Mouse (Mus musculus): ENCODE data around the gene Chd4.
A peak's percentile ranks its signal among the peaks of the same experiment; 100 is the strongest.

The Chd4 gene

DNA sequence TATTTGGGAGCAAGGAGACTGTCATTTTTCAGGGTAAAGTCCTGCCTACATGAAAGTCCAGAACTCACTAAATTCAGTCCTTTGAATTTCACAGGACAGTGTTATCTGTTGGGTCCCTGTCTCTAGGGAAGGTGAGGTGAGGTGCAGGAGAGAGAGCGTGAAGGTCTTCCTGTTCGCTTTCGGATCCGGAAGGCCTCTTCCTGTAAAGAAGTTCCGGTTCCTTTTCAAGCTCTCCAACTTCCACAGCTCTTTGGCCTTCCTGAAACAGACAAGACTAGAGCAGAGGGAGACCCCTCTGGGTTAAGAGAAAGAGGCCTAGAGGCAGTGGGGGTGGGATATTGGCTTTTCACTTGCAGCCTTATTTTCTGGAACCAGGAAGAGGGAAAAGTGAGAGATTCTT, 3.4 kb upstream of the Chd4 start:
- DNase-seq, result no peak

DNA sequence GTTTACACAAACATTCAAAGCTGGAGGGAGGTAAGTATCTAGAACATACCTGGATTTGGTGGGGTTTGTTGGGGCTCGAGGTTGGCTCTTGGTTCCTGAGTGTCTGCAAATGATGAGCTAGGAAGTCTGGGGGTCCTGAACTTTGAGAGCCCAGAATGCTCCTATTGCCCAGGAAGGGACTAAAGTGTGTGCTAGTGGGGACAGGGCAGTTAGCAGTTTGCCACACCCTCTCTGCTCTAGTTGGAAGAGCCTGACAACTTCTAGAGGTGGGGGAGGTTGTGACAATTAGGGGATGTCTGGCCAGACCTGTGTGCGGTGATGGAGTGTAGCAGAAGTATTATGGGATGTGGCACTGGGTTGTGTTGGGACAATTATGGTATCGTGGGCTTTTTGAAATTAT, 938 bp upstream of the Chd4 start:
- DNase-seq, result no peak

DNA sequence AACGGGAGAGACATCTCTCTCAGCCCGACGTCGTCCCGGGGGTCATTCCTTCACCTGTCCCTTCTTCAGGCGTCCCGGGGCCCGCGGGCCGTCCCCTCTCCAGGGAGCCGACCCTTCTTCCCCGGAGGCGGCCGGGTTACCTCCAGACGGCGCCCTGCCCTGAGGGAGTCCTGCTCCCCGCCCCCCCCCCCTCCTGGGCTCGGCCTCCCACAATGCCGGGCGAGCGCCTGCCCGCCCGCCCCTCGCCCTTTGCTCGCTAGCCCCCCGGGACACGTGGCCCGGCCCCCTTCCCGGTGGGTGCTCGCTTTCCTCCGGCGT, 457 bp downstream of the Chd4 start:
- DNase-seq, result no peak

DNA sequence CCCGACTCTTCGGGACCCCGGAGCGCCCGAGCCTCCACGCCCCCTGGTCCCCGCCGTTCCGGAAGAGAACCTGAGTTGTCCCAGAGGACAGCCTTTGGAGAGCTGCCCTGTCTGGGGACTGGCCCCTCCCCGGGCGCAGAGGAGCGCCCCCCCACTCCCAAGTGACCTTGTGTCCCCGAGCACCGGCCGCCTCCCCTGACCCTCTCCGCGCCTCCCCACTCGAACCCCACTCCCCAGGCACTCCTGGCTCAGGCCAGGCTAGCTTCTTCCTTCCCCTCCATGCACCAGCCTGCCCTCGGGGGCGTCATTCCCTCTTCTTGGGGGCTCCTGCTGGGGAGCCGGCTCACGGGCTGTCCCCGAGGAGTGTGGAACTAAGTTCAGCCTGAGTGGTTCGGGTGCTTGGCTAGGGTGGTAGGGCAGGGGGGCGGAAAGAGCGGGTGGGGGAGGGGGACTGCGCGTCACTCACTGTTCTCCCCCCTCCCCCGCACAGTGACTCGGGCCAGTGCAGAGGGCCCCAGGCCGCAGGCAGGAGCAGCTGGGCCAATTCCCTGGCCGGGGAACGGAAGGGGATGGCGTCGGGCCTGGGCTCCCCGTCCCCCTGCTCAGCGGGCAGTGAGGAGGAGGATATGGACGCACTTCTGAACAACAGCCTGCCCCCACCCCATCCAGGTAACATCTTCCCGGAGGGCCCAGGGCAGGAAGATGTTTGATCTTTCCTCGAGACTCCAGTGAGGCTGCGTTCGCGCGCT, 990 bp downstream of the Chd4 start:
- DNase-seq, result peak; percentile 75 to 81

DNA sequence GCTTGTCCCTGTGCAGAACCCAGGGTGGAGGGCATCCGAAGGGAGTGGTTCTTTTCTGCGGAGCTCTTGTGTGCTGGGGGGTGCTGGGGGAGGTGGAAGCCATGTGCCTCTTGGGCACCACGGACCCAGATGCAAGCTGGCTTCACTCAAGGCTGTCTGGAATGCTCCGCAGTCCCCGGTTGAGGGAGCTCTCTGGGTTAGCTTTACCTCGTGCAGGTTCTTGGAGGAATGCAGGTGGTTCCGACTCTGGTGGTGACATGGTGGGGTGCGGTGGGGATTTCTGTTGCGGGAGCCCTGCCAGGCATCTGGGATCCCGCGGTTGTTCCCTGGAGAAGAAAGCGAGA, 1.5 kb downstream of the Chd4 start:
- DNase-seq, result peak in 1 of 2 experiments; percentile 62

DNA sequence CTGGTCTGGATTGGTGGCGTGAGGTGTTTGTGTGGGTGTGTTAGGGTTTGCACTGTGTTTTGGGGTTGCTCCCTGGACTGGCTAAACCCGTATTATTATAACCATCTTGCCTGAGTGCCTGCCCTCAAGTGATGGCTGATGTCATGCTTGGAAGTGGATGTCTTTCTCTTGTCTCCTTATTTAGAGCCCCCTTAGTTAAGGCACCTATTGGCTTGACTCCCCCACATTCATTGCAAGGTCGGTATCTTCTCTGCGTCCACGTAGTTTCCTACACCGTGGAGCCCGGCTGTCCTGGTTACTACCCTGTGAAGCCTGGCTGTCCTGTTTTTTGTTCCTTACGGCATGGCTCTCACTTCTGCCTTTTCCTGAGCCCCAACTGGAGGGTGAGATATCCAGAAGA, 2.2 kb downstream of the Chd4 start:
- DNase-seq, result peak in 1 of 2 experiments; percentile 29

DNA sequence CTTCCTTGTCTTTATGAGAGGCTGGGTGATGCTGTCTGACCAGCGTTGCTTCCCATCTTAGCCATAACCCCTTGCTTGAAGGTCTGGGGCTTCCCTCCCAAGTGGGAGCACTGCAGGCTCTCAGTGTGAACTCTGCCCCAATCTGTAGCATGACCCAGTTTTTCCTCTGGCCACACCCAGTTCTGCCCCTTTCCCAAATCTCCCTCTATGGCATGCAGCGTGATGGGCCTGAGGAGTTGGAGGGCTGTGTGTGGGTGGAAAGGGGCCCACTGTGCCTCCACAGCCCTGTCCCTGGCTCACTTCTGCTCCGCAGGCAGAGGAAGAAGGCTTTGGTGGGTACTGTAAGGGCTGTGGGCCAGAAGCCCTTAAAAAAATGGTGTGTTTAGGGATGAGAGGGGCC, 2.7 kb downstream of the Chd4 start:
- peak; percentile 49 to 55 for DNase-seq

DNA sequence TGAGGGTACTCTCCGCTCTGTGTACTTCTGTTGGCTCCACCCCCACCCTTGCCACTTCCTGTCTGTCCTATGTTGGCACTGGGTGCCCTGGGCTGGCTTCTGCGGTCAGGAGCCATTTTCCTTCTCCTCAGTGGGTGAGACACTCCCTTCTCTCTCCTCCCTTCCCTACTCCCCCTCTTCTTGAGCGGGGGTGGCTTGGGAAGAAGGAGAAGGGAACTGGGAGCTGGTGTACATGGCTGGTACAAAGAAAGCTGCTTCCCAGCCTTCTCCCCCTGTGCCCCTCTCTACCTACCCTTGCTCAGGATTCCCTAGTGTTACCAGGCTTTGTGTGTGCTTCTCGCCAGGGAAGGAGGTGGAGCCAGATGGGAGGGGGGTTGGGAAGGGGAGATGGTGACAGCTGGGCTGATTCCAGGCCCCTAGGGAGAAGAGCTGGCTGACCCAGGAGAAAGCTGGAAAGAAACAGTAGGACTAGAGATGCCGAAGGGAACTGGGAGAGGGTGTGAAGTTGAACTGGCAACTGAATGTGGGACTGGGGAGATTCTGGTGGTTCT, 3.7 kb downstream of the Chd4 start:
- DNase-seq, result peak; percentile 52 to 72

DNA sequence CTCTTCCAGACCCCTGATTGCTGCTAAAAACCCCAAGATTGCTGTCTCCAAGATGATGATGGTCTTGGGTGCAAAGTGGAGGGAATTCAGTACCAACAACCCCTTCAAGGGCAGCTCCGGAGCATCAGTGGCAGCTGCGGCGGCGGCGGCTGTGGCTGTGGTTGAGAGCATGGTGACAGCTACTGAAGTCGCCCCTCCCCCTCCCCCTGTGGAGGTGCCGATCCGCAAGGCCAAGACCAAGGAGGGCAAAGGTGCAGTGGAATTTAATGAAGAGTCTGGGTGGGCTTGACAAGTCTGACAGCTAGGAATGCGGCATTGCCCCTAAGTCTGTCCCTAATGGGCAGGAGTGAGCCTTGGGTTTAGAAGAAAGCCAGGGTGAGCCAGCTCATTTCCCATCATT, 5.7 kb downstream of the Chd4 start:
- DNase-seq, result peak in 1 of 2 experiments; percentile 42

DNA sequence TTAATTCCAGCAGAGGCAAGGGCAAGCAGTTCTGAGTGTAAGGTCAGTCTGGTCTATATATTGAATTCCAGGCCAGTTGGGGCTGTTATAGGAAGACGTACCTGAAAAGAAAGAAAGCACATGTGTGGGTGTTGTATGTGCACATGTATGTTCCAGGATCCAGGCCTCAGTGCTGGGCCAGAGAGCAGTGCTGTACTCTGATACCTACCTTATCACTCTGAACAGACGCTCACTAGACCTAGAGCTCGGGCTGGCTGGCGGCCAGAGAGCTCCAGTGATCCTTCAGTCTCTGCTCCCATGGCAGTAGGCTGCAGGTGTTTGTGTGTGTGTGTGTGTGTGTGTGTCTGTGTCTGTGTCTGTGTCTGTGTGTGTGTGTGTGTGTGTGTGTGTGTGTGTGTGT, 8.4 kb downstream of the Chd4 start:
- DNase-seq, result peak in 1 of 2 experiments; percentile 55

DNA sequence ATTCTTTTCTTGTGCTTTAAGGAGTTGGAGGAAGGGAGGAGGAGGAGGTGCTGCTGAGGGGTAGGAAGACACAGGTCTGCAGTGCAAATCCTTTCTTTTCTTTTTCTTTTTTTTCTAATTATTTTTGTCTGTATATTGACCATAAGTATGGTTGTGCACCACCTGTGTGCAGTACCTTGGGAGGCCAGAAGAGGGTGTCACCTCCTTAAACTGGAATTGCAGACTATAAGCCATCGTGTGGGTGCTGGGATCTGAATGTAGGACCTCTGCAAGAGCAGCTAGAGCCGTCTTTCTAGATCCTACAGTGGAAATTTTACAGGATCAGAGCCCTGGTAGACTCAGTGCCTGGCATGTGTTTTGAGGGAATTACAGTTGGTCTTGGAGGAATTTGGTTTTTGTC, 11.9 kb downstream of the Chd4 start:
- no peak for DNase-seq

DNA sequence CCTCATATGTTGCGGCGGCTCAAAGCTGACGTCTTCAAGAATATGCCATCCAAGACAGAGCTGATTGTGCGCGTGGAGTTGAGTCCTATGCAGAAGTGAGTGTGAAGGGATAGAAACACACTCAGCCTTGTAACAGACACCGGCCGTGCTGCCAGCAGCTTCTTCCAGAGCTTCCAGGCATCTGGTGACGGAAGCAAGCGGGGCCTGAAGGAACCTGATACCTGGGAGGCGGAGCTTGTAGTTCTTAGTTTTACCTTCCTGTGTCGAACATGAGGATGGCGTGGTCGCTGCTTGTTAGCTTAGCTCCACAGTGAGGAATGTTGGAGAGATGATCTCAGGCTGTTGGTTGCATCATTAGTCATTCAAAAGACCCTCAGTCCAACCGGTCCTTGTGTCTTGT, 13.6 kb downstream of the Chd4 start:
- DNase-seq, result no peak

DNA sequence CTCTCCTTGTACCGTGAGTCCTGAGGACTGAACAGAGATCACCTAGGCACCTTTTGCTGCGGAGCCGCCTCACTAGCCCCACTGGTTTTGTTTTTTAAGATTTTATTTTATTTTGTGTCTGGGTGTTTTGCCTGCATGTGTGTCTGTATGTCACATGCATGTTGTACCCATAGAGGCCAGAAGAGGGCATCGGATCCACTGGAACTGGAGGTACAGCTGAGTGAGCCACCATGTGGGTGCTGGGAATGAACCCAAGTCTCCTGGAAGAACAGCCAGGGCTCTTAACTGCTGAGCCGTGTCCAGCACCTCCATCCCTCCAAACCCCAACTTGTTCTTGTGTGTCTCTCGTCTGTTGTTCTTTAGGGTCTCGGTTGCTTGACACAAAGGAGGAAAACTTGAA, 15.1 kb downstream of the Chd4 start:
- DNase-seq, result peak; percentile 43 to 73

DNA sequence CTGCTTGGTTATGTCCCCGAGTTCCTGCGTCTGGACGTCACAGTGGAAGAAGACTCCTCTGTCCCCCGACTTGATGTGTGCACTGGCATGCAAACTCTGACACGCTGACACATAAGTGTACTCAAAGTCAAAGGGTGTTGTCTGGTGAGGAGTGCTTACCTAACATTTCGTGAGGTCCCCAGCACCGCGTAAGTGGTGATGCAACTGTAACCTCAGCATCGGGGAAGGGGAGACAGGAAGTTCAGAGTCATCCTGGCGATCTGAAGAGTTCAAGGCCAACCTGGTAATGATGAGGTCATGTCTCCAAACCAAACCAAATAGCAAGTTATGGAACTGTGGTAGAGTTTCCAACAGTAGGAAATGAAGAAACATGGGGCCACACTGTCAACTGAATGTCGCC, 16.8 kb downstream of the Chd4 start:
- DNase-seq, result no peak

DNA sequence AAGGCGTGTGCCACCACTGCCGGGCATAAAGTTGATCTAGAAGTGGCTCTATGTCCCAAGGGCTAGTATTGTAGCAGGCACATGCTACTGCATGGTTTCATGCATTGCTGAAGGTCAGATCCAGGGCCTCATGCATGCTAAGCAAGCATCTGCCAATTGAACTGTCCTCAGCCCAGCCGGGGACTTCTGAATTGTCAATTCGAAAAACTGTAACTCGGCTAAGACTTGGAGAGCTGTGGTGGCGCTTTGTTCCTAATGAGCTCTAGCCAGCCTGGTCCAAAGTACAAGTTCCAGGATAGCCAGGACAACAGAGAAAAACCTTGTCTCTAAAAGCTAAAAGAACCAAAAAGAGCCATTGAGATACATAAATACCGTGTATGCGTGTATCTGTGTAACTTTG, 23.6 kb downstream of the Chd4 start:
- DNase-seq, result no peak

DNA sequence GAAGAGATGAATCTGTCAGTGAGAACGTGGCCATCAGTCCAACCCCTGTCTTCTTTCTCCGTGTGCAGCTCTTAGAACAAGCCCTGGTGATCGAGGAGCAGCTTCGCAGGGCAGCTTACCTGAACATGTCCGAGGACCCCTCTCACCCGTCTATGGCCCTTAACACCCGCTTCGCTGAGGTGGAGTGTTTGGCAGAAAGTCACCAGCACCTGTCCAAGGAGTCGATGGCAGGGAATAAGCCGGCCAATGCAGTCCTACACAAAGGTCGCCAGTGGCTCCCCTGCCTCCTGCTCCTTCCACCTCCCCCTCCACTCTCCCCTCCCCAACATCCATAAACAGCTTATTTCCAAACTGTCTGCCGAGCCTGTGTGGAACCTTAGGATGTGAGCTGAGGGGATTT, 32.9 kb downstream of the Chd4 start:
- no peak for DNase-seq

DNA sequence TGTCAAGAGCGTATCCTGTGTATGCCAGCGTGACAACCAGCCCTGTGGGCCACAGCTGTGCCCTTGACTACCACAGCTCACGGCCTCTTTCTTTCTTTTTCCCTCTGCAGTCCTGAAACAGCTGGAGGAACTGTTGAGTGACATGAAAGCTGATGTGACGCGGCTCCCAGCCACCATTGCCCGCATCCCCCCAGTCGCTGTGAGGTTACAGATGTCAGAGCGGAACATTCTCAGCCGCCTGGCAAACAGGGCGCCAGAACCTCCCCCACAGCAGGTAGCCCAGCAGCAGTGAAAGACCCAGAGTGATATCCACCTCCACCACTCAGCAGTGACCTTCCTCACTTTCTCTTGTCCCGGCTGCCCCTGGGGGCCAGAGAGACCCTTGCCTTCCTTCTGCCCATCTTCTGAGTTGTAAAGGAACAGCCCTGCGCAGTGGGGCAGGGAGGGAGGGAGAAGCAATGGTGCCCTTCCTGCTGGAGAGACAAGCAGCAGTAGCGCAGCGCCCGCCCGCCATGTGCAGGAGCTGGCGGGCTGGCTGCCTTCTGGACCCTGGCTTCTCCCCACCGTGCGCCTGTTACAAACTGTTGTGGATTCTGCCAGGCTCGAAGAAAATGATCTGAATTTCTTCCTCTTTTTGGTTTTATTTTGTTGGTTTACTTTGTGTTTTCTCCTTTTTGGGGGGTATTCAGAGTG, 34.1 kb downstream of the Chd4 start:
- no peak for DNase-seq

DNA sequence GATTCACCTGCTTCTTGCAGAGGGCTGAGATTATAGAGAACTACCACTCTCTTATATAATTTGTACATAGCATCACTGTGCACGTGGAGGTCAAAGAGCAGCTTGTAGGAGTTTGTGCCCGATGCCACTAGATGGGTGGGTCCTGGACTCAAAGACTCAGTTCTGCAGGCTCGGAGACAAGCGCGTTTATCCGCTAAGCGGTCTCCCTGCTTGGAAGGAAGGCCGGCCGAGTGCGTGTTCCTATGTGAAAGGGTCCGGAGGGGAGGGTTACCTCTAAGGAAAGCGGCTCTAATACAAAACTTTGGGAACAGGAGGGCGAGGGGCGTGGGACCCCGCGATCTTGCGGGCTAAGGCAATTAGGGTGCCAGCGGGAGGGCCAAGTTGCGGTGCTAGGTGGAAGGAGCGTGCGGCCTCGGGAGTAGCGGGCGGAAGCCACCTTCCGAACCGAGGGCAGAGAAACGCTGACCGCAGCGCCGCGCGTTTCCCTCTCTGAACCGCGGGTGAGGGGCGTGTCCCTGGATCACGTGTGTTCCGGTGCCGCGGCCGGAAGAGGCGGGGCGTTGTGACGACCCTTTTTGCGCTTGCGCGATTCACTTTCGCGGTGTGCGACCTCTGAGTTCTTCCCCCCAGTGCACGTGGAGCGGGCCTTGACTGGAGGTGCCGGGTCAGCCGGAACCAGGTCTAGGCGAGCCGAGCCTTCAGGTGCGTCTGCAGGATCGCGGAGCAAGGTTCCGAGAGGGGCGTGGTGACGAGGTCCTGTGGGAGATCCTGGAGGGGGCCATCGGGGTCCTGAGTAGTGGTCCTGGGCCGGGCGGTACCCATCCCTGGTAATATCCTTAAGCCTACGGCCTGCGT, 35.7 kb downstream of the Chd4 start, which contains the start of gene Nop2:
Nop2 (plus strand) TSS at position 608 of the 855 bp plus-strand sequence.
- peak; percentile 84 to 91 for DNase-seq

DNA sequence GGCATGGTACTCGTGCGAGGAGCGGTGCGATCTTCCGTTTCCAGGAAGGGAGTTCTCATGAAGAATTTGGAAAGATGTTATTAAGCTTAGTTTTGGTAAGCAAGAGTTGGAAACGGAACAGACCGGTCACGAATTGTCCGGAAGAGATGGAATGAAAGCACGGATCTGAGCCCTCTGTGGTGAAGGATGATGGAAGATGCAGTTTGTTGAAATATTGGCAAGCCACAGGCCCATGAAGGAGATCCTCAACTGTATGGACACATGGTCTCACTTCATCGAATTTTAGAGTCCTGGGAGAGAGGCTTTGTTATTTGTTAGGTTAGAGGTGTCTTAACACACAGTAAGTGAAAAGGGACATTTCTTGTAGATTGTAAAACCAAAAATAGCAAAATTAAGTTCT, 36.7 kb downstream of the Chd4 start:
- no peak for DNase-seq

DNA sequence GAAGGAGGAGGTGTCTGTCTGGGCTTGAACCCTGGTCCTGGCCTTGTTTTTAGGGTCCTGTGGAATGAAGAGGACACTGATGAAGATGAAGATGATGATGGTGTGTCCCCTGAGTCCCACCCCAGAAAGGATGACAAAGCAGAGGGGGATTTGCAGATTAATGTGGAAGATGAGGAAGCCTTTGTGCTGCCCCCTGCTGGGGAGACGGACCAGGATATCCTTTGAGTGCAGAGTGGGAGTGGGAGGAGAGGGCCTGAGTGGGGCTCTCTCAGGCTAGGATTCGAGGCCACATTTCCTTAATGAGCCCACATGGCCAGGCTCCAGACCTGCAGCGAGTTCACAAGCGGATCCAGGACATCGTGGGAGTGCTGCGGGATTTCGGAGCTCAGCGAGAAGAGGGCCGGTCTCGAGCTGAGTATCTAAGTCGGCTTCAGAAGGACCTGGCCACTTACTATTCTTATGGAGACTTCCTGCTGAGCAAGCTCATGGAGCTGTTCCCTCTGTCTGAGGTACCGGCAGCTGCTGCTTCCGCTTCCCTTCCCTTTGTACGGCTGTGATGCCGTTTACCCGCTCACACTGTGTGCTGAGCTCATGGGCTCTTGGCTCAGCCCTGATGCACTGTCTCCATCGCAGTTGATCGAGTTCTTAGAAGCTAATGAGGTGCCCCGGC, 41.4 kb downstream of the Chd4 start:
- peak in 1 of 2 experiments; percentile 65 for DNase-seq

DNA sequence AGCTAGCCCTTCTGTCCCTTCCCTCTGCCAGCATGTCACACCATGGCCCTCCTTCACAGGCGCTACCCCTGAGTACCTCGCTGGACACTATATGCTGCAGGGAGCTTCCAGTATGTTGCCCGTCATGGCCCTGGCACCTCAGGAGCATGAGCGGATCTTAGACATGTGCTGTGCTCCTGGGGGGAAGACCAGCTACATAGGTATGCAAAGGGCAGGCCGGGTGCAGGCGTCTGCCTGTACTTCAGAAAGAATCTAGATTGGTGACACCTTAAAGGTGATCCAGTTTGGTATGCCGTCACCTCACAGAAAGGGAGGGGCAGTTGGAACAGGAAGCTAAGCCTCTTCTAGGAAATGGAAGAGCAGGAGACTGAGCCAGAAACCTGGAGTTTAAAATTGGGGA, 44.0 kb downstream of the Chd4 start:
- no peak for DNase-seq

DNA sequence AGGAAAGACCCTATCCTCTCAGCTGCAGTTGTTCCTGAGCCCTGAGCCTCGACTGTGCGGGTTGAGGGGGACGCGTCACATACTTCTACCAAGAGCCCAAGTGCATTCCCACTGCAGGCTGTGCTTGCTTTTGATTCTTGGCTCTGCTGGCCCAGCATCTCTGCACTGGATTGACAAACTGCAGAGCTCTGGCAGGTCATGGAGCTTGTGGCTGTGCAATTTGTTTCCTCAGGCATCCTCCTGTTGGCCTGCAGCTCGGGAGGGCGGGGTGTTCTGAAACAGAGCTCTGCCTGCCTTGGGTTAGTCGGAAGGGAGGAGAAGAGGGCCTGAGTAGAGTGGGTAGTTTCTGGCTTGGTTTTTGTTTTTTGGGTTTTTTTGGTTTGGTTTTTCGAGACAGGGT, 46.7 kb downstream of the Chd4 start:
- no peak for DNase-seq

DNA sequence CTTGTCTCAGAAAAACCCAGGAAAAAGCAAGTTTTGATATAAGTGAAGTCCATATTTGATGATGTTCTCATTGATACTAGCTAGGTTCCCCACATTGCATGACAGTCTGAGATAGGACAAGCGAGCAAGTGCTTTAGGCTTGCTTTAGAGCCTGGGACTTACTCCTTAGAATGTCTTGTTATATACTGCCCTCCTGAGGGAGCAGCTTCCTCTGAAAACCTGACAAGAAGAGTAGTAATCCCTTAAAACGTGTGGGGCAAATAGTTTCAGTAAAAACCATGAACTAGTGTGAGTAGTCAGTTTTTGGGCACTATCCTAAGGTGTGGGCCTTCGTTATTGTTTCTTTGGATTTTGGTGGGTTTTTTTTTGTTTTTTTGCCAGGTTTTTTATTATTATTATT, 47.3 kb downstream of the Chd4 start:
- DNase-seq, result no peak
